Mouse (Mus musculus) liver, embryonic 13.5 days (tissue): ENCODE results near the gene Skiv2l. TPM values are rescaled to one million over a fixed set of nuclear protein-coding genes. Genes with fewer than 3 reads are reported as not detected.

Experiments used
- ATAC-seq: fragments of 200-750 bp; cut with Nextera tagmentation; 2 replicates; pipeline ENCODE4 v1.8.0; 2017; ENCODE audit warnings: low read depth, mild to moderate bottlenecking, moderate number of reproducible peaks, moderate library complexity
- DNase-seq: peaks from one replicate; pipeline ENCODE4 v3.0.0; 2022
- H3K27ac ChIP-seq: fragments of 300-500 bp; sonication (generic); 2 replicates; pipeline ENCODE4 v1.5.1; 2015; ENCODE audit warnings: moderate library complexity, mild to moderate bottlenecking, inconsistent platforms
- H3K27me3 ChIP-seq: fragments of 300-500 bp; sonication (generic); 2 replicates; pipeline ENCODE4 v1.6.1; 2015; ENCODE audit warnings: mild to moderate bottlenecking, inconsistent platforms
- H3K36me3 ChIP-seq: fragments of 300-500 bp; sonication (generic); 2 replicates; pipeline ENCODE4 v1.6.1; 2015; ENCODE audit warnings: mild to moderate bottlenecking, inconsistent platforms
- H3K4me1 ChIP-seq: fragments of 300-500 bp; sonication (generic); replicated peaks from 2 replicates; pipeline ENCODE4 v1.6.1; 2015; ENCODE audit warnings: inconsistent platforms
- H3K4me2 ChIP-seq: fragments of 300-500 bp; sonication (generic); 2 replicates; pipeline ENCODE4 v1.6.1; 2015; ENCODE audit warnings: inconsistent platforms, mild to moderate bottlenecking, moderate library complexity
- H3K4me3 ChIP-seq: fragments of 300-500 bp; sonication (generic); replicated peaks from 2 replicates; pipeline ENCODE4 v1.5.1; 2015; ENCODE audit warnings: mild to moderate bottlenecking, inconsistent platforms
- H3K9ac ChIP-seq: fragments of 300-500 bp; sonication (generic); 2 replicates; pipeline ENCODE4 v1.6.1; 2015; ENCODE audit warnings: mild to moderate bottlenecking, inconsistent platforms
- H3K9me3 ChIP-seq: fragments of 300-500 bp; sonication (generic); replicated peaks from 2 replicates; pipeline ENCODE4 v1.6.1; 2016; ENCODE audit warnings: inconsistent platforms
- WGBS: fragments of 180-500 bp; shearing (Covaris S2); methylation state at CpG from one replicate; pipeline ENCODE4 v1.1.7; 2015; ENCODE audit not compliant: insufficient replicate concordance; 5-methylcytosine and 5-hydroxymethylcytosine counted together
- polyA plus RNA-seq: library from polyadenylated mRNA; unstranded; fragments of >200 nt; fragmentation: Nextera tagmentation; extraction: Ambion mirVana; gene quantifications from 2 replicates; pipeline ENCODE4 v1.2.1, GENCODE M21; 2015

Gene Skiv2l
- polyA plus RNA-seq, 1 experiment from 2014 or later: 24.0 TPM

DNA sequence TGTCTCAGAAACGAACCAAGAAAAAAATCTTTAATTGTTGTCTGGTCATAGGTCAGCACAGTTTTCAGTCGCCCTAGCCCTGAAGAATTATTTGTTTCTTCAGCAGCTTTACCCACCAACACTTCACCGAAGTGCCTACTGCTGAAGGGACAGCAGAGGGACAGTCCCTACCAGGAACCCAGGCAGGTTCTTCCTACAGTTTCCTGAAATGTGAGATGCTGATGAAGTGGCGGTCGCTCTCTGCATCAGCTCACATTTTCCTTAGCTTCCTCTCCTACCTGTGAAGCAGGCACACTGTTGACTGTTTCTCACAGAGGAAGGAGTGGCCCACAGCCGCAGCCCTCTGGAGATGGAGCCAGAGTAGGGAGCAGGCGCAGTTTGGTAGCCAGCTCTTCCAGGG, 16.0 kb upstream of the Skiv2l start:
- Histone ChIP-seq H3K9ac (no peak overlapping the region), H3K27ac (no peak overlapping the region), H3K4me3 (no peak overlapping the region), H3K4me1 (peaks cover 4% of the 10 kb centered on the region), H3K36me3 (no peaks in the 10 kb centered on the region), H3K4me2 (no peak overlapping the region), H3K27me3 (0 out of 2 replicates have a peak, but pooled peaks cover 6% of the 10 kb centered on the region), H3K9me3 (no peaks in the 10 kb centered on the region)
- WGBS: 43% methylated on average over 7 of the region's 7 CpGs
- ATAC-seq (no peak), DNase-seq (no peak)

DNA sequence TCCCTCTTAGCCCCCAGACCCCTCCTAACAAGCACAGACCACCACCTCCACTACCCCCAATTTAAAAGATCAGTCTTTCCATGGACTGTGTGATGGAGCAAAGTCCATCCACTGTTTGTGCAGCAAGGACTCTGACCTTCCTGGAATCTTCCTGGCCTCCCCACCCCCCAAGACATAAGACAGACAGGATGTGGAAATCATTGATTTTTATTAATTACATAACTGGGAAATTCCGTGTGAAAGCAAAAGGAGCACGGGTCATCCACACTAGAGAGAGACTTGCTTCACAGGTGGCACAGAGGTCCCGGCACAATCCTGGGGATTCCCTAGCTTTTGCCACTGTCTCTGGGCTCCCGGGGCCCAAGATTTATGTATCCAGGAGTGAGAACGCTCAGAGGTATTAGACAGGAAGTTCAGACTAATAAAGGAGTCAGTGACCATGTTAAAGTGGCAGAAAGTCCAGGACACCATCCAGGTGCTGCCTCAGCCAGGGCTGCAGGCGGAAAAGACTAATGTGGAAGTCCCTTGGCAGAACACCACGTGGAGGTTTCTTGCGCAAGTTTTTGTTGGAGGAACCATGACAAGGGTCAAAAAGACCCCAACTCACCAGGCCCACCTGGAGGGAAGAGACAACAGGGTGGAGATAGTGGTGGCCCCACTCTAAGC, 12.5 kb upstream of the Skiv2l start, which contains the start of gene Cfb:
Cfb (minus strand) TSS at position 103 of the 666 bp plus-strand sequence.
- H3K27ac ChIP-seq: peak within 1 kb of the TSS; percentile 58
- DNase-seq (no peak), ATAC-seq (peak; percentile 60)
- peak within 1 kb of the TSS; percentile 48 for H3K9ac ChIP-seq
- peaks cover 33% of the 10 kb centered on the region for H3K4me1 ChIP-seq
- 0 out of 2 replicates have a peak, but pooled peaks cover 6% of the 10 kb centered on the region for H3K27me3 ChIP-seq
- peak within 1 kb of the TSS; percentile 41 for H3K4me3 ChIP-seq
- H3K4me2 ChIP-seq: peak within 1 kb of the TSS; percentile 49
- no peaks in the 10 kb centered on the region for H3K9me3 ChIP-seq
- H3K36me3 ChIP-seq: peaks cover 11% of the 10 kb centered on the region
- 38% methylated on average over 8 of the region's 8 CpGs for WGBS

DNA sequence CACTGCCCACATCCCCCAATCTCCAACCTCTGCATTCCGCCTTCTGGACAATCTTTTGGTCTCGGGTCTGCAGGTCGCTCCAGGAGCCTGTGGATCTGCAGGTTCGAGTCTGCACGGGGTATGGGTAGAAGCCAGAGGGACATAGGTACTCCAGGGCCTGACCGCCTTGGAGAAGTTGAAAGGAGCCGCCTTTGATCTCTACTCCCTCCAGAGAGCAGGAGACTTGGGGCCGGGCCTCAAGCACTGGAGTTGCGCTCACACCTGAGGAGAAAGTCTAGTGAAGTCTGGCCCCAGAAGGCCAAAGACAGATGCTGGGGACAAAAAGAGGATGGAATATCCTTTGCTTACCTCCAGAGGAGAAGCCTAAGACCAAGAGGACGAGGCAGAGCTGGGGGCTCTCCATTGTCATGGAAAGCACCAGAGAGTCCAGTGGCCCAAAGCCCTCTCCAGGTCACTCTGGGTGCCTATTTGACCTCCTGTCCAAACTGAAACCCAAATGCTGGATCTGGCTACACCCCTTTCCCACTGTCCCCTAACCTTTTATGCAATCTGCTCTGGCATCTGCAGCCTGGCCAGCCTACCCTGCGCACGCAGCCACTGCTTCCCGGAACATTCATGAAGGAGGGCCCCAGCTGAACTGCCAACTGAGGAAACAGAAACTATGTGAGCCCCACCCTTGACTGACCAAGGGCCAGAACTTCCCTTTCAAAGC, 11.8 kb upstream of the Skiv2l start:
- H3K27ac ChIP-seq: peak overlapping the region; percentile 58
- 0 out of 2 replicates have a peak, but pooled peaks cover 6% of the 10 kb centered on the region for H3K27me3 ChIP-seq

DNA sequence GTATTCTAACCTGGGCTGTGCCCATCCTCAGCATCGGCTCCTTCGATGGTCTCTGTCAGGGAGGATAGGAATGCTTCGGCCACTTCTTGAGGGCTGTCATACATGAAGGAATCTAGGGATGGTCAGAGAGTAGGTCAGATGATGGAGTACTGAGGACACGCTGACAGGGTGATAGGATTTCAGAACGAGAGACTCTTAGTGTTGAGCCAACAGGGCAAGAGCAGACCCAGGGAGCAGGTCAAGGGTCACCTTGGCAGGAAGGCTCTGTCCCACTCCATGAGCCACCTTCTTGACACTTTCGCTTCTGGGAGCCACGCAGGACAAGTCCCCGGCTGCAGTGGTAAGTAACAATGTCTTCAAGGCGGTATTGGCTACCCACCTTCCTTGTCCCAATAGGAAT, 10.5 kb upstream of the Skiv2l start:
- Histone ChIP-seq H3K9ac (no peak overlapping the region), H3K27ac (no peak overlapping the region), H3K4me1 (peaks cover 33% of the 10 kb centered on the region), H3K4me3 (peak overlapping the region; percentile 41), H3K36me3 (peaks cover 31% of the 10 kb centered on the region), H3K27me3 (0 out of 2 replicates have a peak, but pooled peaks cover 6% of the 10 kb centered on the region), H3K4me2 (peak overlapping the region; percentile 49), H3K9me3 (no peaks in the 10 kb centered on the region)
- DNase-seq (no peak), ATAC-seq (no peak)
- WGBS: 71% methylated on average over 9 of the region's 9 CpGs

More for the DNA sequence above, 11.8 kb upstream of the Skiv2l start:
- H3K4me3 ChIP-seq: peak overlapping the region; percentile 41
- peaks cover 33% of the 10 kb centered on the region for H3K4me1 ChIP-seq
- no peaks in the 10 kb centered on the region for H3K9me3 ChIP-seq
- H3K36me3 ChIP-seq: peaks cover 18% of the 10 kb centered on the region
- WGBS: 47% methylated on average over 13 of the region's 13 CpGs
- peak; percentile 71 for ATAC-seq
- H3K9ac ChIP-seq: peak overlapping the region; percentile 48
- DNase-seq: no peak
- peak overlapping the region; percentile 49 for H3K4me2 ChIP-seq

DNA sequence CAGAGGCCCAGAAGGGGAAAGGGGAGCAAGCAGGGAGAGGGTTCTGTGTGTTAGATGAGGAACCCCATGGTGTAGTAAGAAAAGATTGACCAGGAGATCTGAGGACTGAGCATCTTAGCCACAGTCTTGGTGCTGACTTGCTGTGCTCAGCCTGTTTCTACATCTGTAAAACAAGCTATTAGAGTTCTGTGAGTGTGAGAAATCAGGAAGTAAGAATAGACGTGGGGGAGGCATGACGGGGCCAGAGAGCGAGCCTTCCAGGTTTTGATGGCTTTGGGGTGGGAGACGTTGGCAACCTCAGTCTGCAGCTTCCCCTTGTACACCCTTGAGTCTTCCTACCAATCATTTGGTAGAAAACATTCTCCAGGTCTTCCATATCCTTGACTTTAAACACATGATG, 8.7 kb upstream of the Skiv2l start:
- no peak overlapping the region for H3K9ac ChIP-seq
- no peaks in the 10 kb centered on the region for H3K9me3 ChIP-seq
- no peak overlapping the region for H3K27ac ChIP-seq
- no peaks in the 10 kb centered on the region for H3K27me3 ChIP-seq
- peaks cover 49% of the 10 kb centered on the region for H3K36me3 ChIP-seq
- ATAC-seq (no peak), DNase-seq (no peak)
- H3K4me3 ChIP-seq: no peak overlapping the region
- peaks cover 43% of the 10 kb centered on the region for H3K4me1 ChIP-seq
- WGBS: 36% methylated on average over 4 of the region's 4 CpGs
- no peak overlapping the region for H3K4me2 ChIP-seq

DNA sequence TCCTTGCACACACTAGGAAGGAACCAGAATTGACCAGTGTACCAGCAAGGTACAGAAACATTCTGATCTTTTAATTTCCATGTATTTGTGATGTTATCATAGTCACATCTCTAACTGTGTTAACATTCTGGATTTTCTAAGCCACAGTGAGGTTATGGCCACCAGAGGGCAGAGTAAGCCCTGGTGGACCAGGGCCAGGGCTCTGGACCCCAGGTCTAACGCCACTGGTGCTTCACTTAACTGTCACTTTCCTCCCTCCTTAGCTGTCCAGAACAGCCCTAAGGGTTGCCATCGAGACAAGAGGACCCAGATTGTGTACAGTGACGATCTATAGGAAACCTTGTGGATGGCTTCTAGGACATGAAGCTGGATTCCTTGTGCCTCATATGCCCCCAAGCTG, 5.8 kb upstream of the Skiv2l start:
- 0 out of 2 replicates have a peak, but pooled peaks have one; percentile 21 for ATAC-seq
- Histone ChIP-seq H3K27ac (no peak overlapping the region; the same call in 1 of the 2 replicates), H3K9me3 (no peaks in the 10 kb centered on the region), H3K4me3 (no peak overlapping the region), H3K36me3 (peaks cover 65% of the 10 kb centered on the region), H3K4me1 (peaks cover 61% of the 10 kb centered on the region), H3K27me3 (no peaks in the 10 kb centered on the region), H3K4me2 (no peak overlapping the region), H3K9ac (no peak overlapping the region)
- no peak for DNase-seq
- WGBS: 51% methylated on average over 3 of the region's 3 CpGs

DNA sequence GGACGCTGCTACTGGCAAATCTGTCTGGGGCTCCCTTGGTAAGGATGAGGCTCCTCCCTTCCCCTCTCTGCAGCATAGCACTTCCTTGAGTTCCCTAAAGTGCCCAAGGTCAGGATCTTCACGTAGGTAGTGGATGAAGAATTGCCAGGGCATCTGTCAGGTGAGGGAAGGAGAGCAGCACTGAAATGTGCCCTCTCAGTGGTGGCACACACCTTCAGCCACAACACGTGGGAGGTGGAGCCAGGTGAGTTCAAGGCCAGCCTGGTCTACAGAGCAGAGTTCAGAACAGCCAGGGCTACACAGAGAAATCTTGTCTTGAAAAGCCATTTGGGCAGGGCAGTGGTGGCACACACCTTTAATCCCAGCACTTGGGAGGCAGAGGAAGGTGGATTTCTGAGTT, 4.8 kb upstream of the Skiv2l start:
- no peak for DNase-seq
- peaks cover 57% of the 10 kb centered on the region for H3K4me1 ChIP-seq

DNA sequence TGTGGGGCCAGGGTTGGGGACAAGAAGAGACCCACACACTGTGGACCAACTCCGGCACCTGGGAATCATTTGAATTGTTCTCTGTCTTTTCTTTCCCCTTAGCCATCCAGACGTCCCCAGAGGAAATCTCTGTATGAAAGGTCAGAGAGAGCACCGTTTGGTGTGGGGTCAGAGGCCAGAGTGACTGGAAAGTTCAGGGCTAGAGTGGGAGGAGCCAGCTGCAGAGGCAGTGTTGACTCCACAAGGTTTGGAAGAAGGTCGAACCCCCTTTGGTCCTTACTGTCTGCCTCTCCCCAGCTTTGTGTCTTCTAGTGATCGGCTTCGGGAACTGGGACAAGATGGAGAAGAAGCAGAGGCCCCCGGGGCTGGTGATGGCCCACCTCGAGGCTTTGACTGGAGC, 3.5 kb upstream of the Skiv2l start:
- Histone ChIP-seq H3K9ac (0 out of 2 replicates have a peak overlapping the region, but pooled peaks have one; percentile 8), H3K36me3 (peaks cover 64% of the 10 kb centered on the region), H3K27ac (no peak overlapping the region), H3K4me2 (no peak overlapping the region), H3K4me1 (peaks cover 57% of the 10 kb centered on the region), H3K9me3 (no peaks in the 10 kb centered on the region), H3K27me3 (no peaks in the 10 kb centered on the region), H3K4me3 (no peak overlapping the region)
- DNase-seq: no peak
- ATAC-seq: no peak
- WGBS: 65% methylated on average over 8 of the region's 8 CpGs

More for the DNA sequence above, 4.8 kb upstream of the Skiv2l start:
- WGBS: 69% methylated on average over 3 of the region's 3 CpGs
- Histone ChIP-seq H3K27me3 (no peaks in the 10 kb centered on the region), H3K9me3 (no peaks in the 10 kb centered on the region), H3K36me3 (peaks cover 65% of the 10 kb centered on the region), H3K4me3 (no peak overlapping the region), H3K4me2 (no peak overlapping the region), H3K9ac (no peak overlapping the region), H3K27ac (no peak overlapping the region)
- ATAC-seq: no peak

DNA sequence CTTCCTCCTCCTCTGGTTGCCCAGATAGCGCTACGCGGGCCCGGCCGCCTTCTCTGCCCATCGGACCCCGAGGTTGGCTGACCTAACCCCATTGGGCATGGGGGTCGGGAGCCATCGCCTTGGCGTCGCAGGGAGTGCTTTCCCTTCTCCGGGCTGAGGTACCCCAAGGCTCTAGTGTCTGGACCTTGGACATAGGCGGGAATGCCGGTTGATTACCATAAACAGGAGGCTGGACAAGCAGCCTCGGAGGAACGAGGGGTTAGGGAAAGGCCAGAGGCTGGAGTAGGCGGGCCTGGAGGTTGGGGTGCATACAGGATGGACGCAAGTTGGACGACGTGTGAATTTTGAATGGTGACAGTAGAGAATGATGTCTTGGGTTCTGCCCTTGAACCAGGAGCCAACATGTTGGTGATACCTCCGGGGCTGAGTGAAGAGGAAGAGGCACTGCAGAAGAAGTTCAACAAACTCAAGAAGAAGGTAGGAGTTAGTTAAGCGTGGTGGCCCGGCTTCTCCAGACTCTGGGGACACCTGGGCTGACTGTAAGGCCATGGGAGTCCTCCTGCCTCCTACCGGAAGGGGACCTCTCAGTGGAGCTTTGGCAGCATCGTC, 611 bp upstream of the Skiv2l start:
- peaks cover 62% of the 10 kb centered on the region for H3K36me3 ChIP-seq
- 1% methylated on average over 25 of the region's 25 CpGs for WGBS
- H3K4me1 ChIP-seq: peaks cover 48% of the 10 kb centered on the region
- H3K9me3 ChIP-seq: no peaks in the 10 kb centered on the region
- peak overlapping the region; percentile 91 for H3K4me3 ChIP-seq
- peak overlapping the region; percentile 89 for H3K9ac ChIP-seq
- H3K4me2 ChIP-seq: peak overlapping the region; percentile 99
- no peaks in the 10 kb centered on the region for H3K27me3 ChIP-seq
- H3K27ac ChIP-seq: peak overlapping the region; percentile 83
- no peak; the same call in 1 of the 2 replicates for ATAC-seq
- DNase-seq: no peak

DNA sequence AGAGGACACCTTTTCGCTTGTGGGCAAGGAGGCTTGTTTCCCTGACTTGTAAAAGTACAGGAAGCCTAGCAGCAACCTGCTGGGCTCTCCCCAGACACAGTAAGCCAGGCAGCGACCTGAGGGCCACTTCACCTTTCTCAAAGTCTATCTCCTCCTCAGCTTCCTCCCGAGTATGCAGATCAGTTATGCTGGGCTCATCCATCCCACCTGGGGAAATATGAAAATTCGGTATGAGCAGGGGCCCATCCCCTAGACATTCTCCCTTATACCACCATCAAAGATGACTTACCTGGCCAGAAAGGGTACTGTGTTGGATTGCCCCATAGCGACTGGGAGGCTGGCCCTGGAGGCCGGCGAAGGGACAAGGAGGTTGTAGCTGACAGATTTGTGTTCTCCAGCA, 2.4 kb downstream of the Skiv2l start:
- Histone ChIP-seq H3K27ac (no peak overlapping the region), H3K4me1 (peaks cover 34% of the 10 kb centered on the region), H3K36me3 (peaks cover 62% of the 10 kb centered on the region), H3K9ac (no peak overlapping the region), H3K4me2 (no peak overlapping the region), H3K9me3 (no peaks in the 10 kb centered on the region), H3K4me3 (no peak overlapping the region), H3K27me3 (no peaks in the 10 kb centered on the region)
- ATAC-seq (no peak), DNase-seq (no peak)
- 83% methylated on average over 7 of the region's 7 CpGs for WGBS

DNA sequence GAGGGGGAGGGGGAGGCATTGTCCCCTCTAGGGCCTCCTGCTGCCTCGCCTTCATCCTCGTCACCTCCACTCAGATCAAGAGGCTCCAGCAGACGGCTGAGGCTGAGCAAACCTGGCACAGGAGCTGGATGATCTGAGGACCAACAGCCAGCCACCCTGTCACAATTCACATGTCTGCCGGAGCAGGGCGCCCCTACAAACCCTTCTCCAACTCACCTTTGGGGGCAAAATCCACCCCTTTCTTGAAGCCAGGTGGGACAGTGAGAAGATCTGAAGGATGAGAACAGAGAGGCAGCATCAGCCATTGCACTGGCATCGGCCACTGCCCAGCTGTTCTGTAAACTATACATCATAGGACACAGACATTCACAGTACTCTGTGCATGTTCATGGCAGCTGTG, 2.8 kb downstream of the Skiv2l start:
- no peak overlapping the region for H3K4me2 ChIP-seq
- WGBS: 85% methylated on average over 6 of the region's 6 CpGs
- no peak for ATAC-seq
- DNase-seq: no peak
- H3K27me3 ChIP-seq: no peaks in the 10 kb centered on the region
- no peak overlapping the region for H3K9ac ChIP-seq
- H3K9me3 ChIP-seq: no peaks in the 10 kb centered on the region
- peaks cover 62% of the 10 kb centered on the region for H3K36me3 ChIP-seq
- no peak overlapping the region for H3K4me3 ChIP-seq
- H3K4me1 ChIP-seq: peaks cover 30% of the 10 kb centered on the region
- no peak overlapping the region for H3K27ac ChIP-seq
